Mouse (Mus musculus) midbrain, embryonic 14.5 days (tissue): Measurements from ENCODE around the gene Tmem182. TPM values are rescaled to one million over a fixed set of nuclear protein-coding genes. Genes with fewer than 3 reads are reported as not detected.

Source experiments
- ATAC-seq: fragments of 200-750 bp; cut with Nextera tagmentation; 2 replicates; pipeline ENCODE4 v1.8.0; 2017; ENCODE audit warnings: moderate number of reproducible peaks, moderate library complexity; ENCODE audit not compliant: low FRiP score, low TSS enrichment
- DNase-seq: peaks from one replicate; pipeline ENCODE4 v3.0.0-alpha.2; 2015
- H3K27ac ChIP-seq: fragments of 300-500 bp; sonication (generic); replicated peaks from 2 replicates; pipeline ENCODE4 v1.5.1; 2014; ENCODE audit warnings: mild to moderate bottlenecking, low read depth, low read length, moderate library complexity
- H3K27me3 ChIP-seq: fragments of 300-500 bp; sonication (generic); 2 replicates; pipeline ENCODE4 v1.6.1; 2014; ENCODE audit warnings: low read length, control low read depth, mixed read lengths; ENCODE audit not compliant: control insufficient read depth, insufficient read depth
- H3K36me3 ChIP-seq: fragments of 300-500 bp; sonication (generic); 2 replicates; pipeline ENCODE4 v1.6.1; 2014; ENCODE audit warnings: low read length, control low read depth; ENCODE audit not compliant: control insufficient read depth, insufficient read depth
- H3K4me1 ChIP-seq: fragments of 300-500 bp; sonication (generic); 2 replicates; pipeline ENCODE4 v1.6.1; 2014; ENCODE audit warnings: mild to moderate bottlenecking, antibody characterized with exemption, low read length, control low read depth; ENCODE audit not compliant: control insufficient read depth, insufficient read depth
- H3K4me2 ChIP-seq: fragments of 300-500 bp; sonication (generic); 2 replicates; pipeline ENCODE4 v1.6.1; 2014; ENCODE audit warnings: mild to moderate bottlenecking, low read length, moderate library complexity
- H3K4me3 ChIP-seq: fragments of 300-500 bp; sonication (generic); replicated peaks from 2 replicates; pipeline ENCODE4 v1.5.1; 2014; ENCODE audit warnings: low read depth, low read length
- H3K9ac ChIP-seq: fragments of 300-500 bp; sonication (generic); replicated peaks from 2 replicates; pipeline ENCODE4 v1.6.1; 2014; ENCODE audit warnings: mild to moderate bottlenecking, low read length, moderate library complexity
- H3K9me3 ChIP-seq: fragments of 300-500 bp; sonication (generic); 2 replicates; pipeline ENCODE4 v1.6.1; 2016; ENCODE audit warnings: low read length, control low read depth, mixed read lengths; ENCODE audit not compliant: control insufficient read depth
- WGBS: fragments of 180-500 bp; shearing (Covaris S2); extraction: QIAGEN DNeasy Blood & Tissue Kit; methylation state at CpG from one replicate; pipeline ENCODE4 v1.1.7; 2014; 5-methylcytosine and 5-hydroxymethylcytosine counted together
- polyA plus RNA-seq: library from polyadenylated mRNA; unstranded; fragments of >200 nt; fragmentation: Nextera tagmentation; extraction: Ambion mirVana; gene quantifications from 2 replicates; pipeline ENCODE4 v1.2.1, GENCODE M21; 2014

Gene Tmem182
- 0.08 TPM in 1 of 2 replicates, not detected in the other for polyA plus RNA-seq

- 82% methylated on average over 9 of the region's 9 CpGs for WGBS
- Histone ChIP-seq H3K4me2 (no peak within 1 kb of the TSS), H3K36me3 (no peaks in the 10 kb centered on the region), H3K27me3 (no peaks in the 10 kb centered on the region), H3K27ac (no peak within 1 kb of the TSS), H3K4me3 (no peak within 1 kb of the TSS), H3K9me3 (no peaks in the 10 kb centered on the region), H3K9ac (no peak within 1 kb of the TSS), H3K4me1 (no peaks in the 10 kb centered on the region)
- DNase-seq (no peak), ATAC-seq (no peak)
Measured at GRCm38 (mm10) chr1:40805351-40805750, at the start of gene Tmem182. Tmem182 (plus strand) TSS chr1:40805601.

GRCm38 (mm10) chr1:40759751-40760445 is 45.5 kb upstream of the Tmem182 start:
- Histone ChIP-seq H3K9me3 (no peaks in the 10 kb centered on the region), H3K4me3 (no peak overlapping the region), H3K36me3 (no peaks in the 10 kb centered on the region), H3K4me1 (no peaks in the 10 kb centered on the region), H3K27me3 (no peaks in the 10 kb centered on the region), H3K4me2 (no peak overlapping the region), H3K9ac (no peak overlapping the region), H3K27ac (no peak overlapping the region)
- DNase-seq (no peak), ATAC-seq (no peak)
- WGBS, result 90% methylated on average over 6 of the region's 6 CpGs

- DNase-seq (no peak), ATAC-seq (no peak)
- Histone ChIP-seq H3K9ac (no peak overlapping the region), H3K36me3 (no peaks in the 10 kb centered on the region), H3K27ac (no peak overlapping the region), H3K4me3 (no peak overlapping the region), H3K4me2 (no peak overlapping the region), H3K27me3 (no peaks in the 10 kb centered on the region), H3K9me3 (no peaks in the 10 kb centered on the region), H3K4me1 (no peaks in the 10 kb centered on the region)
- WGBS, result 68% methylated on average over 1 of the region's 1 CpGs
Measured at GRCm38 (mm10) chr1:40764042-40764441, 41.4 kb upstream of the Tmem182 start.

- H3K4me3 ChIP-seq, result no peak overlapping the region
- H3K27me3 ChIP-seq, result no peaks in the 10 kb centered on the region
- H3K27ac ChIP-seq, result no peak overlapping the region
- no peak for ATAC-seq
- WGBS, result 94% methylated on average over 15 of the region's 15 CpGs
- H3K9me3 ChIP-seq, result no peaks in the 10 kb centered on the region
- H3K36me3 ChIP-seq, result no peaks in the 10 kb centered on the region
- H3K4me2 ChIP-seq, result no peak overlapping the region
- no peak for DNase-seq
- no peak overlapping the region for H3K9ac ChIP-seq
- H3K4me1 ChIP-seq, result no peaks in the 10 kb centered on the region
Measured at GRCm38 (mm10) chr1:40764701-40765275, 40.6 kb upstream of the Tmem182 start.

GRCm38 (mm10) chr1:40765521-40765920 is 39.9 kb upstream of the Tmem182 start:
- 89% methylated on average over 12 of the region's 12 CpGs for whole genome bisulfite sequencing
- H3K36me3 ChIP-seq, result no peaks in the 10 kb centered on the region
- H3K4me3 ChIP-seq, result no peak overlapping the region
- H3K27me3 ChIP-seq, result no peaks in the 10 kb centered on the region
- no peak overlapping the region for H3K9ac ChIP-seq
- DNase-seq (no peak), ATAC-seq (no peak)
- H3K27ac ChIP-seq, result no peak overlapping the region
- no peaks in the 10 kb centered on the region for H3K4me1 ChIP-seq
- H3K9me3 ChIP-seq, result no peaks in the 10 kb centered on the region
- H3K4me2 ChIP-seq, result no peak overlapping the region

GRCm38 (mm10) chr1:40767588-40767987 is 37.8 kb upstream of the Tmem182 start:
- Histone ChIP-seq H3K4me3 (no peak overlapping the region), H3K27me3 (no peaks in the 10 kb centered on the region)

GRCm38 (mm10) chr1:40768606-40769005 is 36.8 kb upstream of the Tmem182 start:
- no peaks in the 10 kb centered on the region for H3K9me3 ChIP-seq
- H3K4me2 ChIP-seq, result no peak overlapping the region
- H3K27ac ChIP-seq, result no peak overlapping the region
- 25% methylated on average over 6 of the region's 6 CpGs for WGBS
- H3K9ac ChIP-seq, result no peak overlapping the region
- H3K4me3 ChIP-seq, result no peak overlapping the region
- peaks cover 3% of the 10 kb centered on the region; the same call in 1 of the 2 replicates for H3K36me3 ChIP-seq
- ATAC-seq (no peak), DNase-seq (peak; percentile 69)
- no peaks in the 10 kb centered on the region for H3K27me3 ChIP-seq
- no peaks in the 10 kb centered on the region for H3K4me1 ChIP-seq

More at GRCm38 (mm10) chr1:40767588-40767987, 37.8 kb upstream of the Tmem182 start:
- Histone ChIP-seq H3K9me3 (no peaks in the 10 kb centered on the region), H3K4me1 (no peaks in the 10 kb centered on the region), H3K36me3 (no peaks in the 10 kb centered on the region), H3K27ac (no peak overlapping the region), H3K4me2 (no peak overlapping the region), H3K9ac (no peak overlapping the region)
- DNase-seq (no peak), ATAC-seq (no peak)
- WGBS, result 90% methylated on average over 18 of the region's 18 CpGs

- ATAC-seq, result no peak
- H3K9me3 ChIP-seq, result no peaks in the 10 kb centered on the region
- WGBS, result 47% methylated on average over 4 of the region's 4 CpGs
Measured at GRCm38 (mm10) chr1:40769331-40769894, 36.0 kb upstream of the Tmem182 start.

More at GRCm38 (mm10) chr1:40769331-40769894, 36.0 kb upstream of the Tmem182 start:
- Histone ChIP-seq H3K4me2 (no peak overlapping the region), H3K27me3 (no peaks in the 10 kb centered on the region), H3K4me1 (no peaks in the 10 kb centered on the region), H3K36me3 (peaks cover 8% of the 10 kb centered on the region; the same call in 1 of the 2 replicates), H3K27ac (no peak overlapping the region), H3K4me3 (no peak overlapping the region), H3K9ac (no peak overlapping the region)
- DNase-seq, result no peak
